Mouse (Mus musculus) ovary, adult 18-20 months (tissue): ENCODE data around the gene Rps24.

Source experiments
- DNase-seq: peaks from one replicate; pipeline ENCODE4 v3.0.0; 2022; ENCODE audit warnings: low spot score, mixed read lengths

Gene Rps24

GRCm38 (mm10) chr14:24512527-24513161 is 25.7 kb downstream of the Rps24 start:
- no peak for DNase-seq

DNA sequence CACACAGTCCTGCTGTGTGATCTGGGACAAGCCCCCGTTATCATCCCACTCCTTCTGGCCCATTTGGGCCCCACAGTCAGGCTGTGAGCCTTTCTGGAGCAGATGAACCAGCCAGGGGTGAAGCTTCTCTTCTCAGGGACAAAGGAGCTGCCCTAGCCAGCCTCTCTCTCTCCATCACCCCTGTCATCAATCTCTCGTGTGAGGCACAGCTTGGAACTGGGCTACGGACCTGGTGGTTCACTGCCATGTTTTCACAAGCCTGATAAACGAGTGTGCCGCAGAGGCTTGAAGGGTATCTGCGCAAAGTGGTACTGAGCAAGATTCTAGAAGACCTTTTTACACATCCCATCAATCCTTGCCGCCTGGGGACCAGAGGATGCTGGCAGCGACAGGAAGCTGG is 34.7 kb downstream of the Rps24 start:
- DNase-seq, result no peak

DNA sequence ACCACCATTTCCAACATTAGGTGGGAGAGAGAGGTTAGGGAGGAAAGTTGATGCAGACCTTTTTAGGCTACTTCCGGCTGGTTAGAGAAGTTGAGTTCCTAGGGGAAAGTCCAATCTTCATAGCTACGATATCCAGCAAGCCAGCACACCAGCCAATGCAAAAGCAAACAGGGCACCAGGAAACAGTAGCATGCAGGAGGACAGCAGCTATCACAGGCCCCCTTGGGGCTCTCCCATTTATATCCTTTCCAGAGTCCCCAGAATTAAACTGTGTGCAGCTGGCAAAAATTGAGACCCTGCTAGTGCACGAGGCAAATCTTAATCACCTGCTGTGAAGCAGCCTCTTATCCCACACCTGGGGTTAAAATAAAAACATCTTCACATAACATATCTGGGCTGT is 38.2 kb downstream of the Rps24 start:
- no peak for DNase-seq

GRCm38 (mm10) chr14:24525677-24526415 is 38.9 kb downstream of the Rps24 start:
- no peak for DNase-seq

DNA sequence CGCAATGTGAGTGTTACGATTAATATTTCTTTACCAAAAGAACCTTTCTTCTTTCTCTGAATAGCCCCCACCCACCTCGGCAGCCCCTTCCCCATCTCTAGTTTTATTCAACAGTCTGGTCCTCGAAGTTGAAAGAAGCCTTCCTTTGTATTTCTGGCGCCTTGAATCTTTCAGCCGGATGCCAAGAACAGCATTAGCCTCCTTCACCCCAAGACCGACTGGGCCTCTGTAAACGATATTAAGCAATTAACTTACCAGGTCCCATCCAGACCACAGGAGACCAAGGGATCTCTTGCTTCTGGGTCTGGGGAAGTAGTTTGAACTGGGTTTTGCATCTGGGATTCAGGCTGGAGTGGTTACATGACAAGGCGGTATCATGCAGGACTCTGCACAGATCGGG is 39.5 kb downstream of the Rps24 start:
- no peak for DNase-seq

DNA sequence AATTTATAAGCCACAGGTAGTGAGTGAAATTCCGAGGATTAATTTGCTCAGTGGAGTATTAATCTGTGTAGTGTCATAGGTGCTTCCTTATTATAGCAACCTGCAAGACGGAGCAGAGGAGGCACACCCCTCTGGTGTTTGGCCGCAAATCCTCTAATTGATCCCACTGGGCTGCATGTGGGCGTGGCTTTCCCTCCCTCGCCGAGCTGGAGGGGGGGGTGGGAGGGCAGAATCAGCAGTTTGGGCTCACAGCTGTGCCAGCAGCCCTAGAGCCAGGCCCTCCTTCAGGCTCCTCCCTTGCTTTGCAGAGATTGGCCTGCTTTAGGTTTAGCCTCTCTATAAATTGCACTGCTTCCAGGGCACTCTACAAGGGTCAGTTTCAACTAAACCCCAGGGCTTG is 43.3 kb downstream of the Rps24 start:
- no peak for DNase-seq

DNA sequence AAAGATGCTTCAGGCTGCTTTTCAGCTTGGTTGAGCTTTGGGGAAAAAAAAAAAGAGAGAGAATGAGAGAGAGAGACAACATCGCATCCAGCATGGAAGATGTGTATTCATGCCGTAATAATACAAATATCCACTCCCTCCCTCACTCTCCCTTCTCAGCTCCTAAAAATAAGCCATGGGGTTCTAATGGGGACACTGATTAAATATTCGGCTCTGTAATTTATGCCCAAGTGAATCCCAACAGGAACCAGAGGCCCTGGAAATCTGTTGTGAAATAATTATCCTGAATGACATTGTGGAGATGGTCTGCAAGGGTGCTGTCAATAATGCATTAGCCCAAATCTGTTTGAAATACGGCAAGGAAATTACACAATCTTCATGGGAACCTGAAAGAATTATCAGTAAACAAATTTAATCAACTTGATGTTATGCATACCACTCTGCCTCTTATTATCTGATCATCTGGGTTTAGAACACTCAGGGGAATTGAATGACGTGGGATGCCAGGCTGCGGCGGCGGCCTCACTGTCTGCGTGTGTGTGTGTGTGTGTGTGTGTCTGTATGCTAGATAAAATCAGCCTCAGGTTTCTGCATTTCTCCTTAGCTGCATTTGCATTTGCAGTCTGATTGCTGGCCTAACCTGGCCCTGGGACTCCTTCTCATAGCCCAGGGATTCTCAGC is 48.1 kb downstream of the Rps24 start:
- no peak for DNase-seq

GRCm38 (mm10) chr14:24542901-24543300 is 56.0 kb downstream of the Rps24 start:
- no peak for DNase-seq

- no peak for DNase-seq
These were observed 57.1 kb downstream of the Rps24 start for GRCm38 (mm10) chr14:24544057-24544456.
